Mouse (Mus musculus) layer of hippocampus, postnatal 36 days (tissue): Measurements from ENCODE around the gene Tm9sf1. TPM values are rescaled to one million over a fixed set of nuclear protein-coding genes. Genes with fewer than 3 reads are reported as not detected.

ENCODE experiments used
- DNase-seq, 2 experiments: peaks; one replicate each; pipeline ENCODE4 v3.0.0; 2022
- total RNA-seq, 2 experiments: library from RNA; stranded (reverse); gene quantifications; 2 replicates each; pipeline ENCODE4 v1.2.3; 2021

Tm9sf1 gene
- 10 to 100 TPM; 43.4 to 44.3 TPM for total RNA-seq

DNA sequence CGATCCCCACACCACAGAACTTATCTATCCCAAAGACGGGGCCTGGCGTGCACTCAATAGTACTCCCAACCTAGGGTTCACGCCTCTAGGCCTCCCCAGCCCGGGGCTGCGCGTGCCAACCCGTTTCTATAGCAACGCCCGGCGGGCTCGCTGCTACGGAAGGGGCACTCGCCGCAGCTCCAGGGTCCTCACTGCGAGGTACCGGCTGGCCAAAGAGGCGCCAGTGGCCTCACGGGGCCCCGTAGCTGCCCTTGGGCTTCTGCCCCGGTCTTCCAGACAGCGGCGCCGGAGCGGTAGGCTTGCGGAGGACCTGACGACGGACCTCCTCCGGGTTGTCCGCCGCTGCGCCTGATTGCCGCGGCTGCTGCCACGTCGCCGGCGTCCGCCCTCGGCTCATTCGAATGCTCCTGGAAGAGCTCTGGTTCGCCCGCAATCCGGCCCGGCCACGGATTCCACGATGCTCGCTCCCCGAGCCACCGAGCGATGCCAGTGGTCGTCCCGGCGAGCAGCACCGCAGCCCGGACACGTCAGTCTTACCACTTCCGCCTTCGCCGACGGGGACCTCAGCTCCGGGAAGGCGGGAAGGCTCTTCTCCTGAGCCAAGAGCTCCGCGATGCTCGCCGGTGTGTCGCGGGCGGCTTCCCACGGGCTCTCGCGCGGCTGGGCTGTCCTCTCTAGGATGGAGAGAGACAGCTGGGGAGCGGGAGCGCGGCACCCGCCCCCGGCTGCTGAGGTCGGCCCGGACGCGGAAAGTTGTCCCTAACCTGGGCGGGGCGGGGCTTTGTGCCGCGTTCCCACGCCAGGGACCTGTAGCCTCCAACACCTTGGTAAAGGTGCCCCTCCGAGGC lies at the start of gene Tm9sf1:
TSS of gene Tm9sf1 (minus strand) at position 747 of the 848 bp plus-strand sequence.
- peak; percentile 91 to 92 for DNase-seq

DNA sequence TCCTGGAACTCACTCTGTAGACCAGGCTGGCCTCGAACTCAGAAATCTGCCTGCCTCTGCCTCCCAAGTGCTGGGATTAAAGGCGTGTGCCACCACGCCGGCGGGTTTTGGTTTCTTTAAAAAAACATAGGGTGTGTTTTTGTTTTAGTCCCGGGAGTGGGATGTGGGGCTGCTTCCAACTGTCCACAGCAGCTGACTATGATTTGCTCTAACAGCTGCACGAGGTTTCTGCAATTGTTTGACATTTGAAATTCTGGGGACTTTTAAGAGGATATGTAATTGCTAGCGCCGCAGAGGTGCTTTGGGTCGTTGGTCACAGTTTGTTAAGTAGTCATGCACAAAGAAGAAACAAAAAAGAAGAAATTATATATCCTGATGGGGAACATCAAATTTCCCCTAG lies 45.8 kb upstream of the Tm9sf1 start:
- no peak for DNase-seq

DNA sequence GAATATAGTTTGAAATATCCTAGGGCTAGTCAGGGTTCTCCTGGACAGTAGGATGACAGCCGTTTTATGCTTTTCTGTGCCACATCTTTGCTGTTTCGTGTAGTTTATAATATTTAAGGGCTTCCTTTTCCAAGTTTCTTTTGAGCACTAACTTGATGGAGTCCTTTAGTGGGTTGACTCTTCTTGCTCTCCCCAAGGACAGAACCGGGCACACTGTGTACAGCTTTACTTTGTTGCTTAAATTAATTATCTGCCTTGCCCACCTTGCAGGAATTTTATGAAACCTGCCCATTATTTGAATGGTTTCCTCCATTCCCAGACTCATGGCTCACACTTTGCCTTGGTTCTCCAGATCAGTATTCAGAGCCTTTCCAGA lies 38.5 kb upstream of the Tm9sf1 start:
- no peak for DNase-seq

DNA sequence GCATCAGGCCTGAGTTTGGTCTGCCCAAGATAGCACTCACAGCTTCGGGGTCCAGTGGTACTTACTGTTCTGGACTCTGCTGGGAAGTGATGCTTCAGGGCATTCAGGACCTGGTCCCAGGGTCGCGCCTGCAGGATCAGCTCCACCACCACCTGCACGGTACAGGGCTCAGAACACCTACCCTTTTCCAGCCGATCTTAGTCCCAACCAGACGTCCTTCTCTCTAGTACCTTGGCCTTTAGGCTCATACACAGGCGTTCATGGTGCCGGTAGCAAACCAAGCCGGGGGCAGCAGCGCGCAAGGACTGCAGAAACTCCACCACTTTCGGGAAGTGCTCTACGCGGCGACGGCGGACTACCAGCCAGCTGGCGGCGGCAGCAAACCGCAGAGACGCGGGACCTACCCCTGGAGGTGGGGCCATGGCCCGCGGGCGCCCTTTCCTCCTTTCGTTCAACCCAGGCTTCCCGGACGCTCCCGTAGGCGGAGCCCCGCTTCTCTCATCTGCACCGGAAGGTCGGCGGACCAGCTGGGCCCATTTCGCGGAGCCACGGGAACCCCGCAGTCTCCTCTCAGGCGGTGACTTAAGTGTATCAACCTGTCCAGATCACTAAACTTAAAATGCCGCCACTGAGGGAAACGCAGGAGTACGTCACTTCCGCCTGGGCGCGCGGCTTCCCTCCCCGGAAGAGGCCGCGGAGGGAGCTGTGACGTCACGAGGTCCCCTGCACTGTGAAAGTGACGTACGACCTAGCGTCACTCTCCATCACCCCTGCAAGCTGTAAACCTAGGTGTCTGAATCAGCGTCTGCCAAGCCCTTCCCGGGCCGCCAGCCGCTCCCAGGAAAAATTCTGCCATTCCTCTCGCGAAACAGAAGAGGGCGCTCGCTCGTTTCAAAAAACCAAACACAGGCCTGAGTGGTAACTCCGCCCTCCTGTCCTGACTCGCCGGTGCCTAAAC lies 37.8 kb upstream of the Tm9sf1 start, which contains the start of gene Tinf2:
TSS of gene Tinf2 (minus strand) at position 661 of the 958 bp plus-strand sequence.
- DNase-seq, result peak; percentile 93 to 96

DNA sequence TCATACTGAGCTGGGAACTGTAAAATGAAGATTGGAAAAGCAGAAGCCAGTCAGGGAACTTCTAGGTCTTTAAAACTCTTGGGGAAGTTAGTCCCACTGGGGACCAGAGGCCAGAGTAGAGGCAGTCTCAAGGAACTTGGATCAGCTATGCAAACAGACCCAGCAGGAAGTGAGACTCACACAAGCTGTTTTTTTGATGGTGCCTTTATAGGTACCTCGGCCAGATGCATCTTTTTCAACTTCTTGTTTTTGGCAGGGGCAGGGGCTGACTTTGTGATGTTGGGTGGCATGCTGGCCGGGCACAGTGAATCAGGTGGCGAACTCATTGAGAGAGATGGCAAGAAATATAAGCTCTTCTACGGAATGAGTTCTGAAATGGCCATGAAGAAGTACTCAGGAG lies 34.0 kb upstream of the Tm9sf1 start:
- DNase-seq, result no peak

DNA sequence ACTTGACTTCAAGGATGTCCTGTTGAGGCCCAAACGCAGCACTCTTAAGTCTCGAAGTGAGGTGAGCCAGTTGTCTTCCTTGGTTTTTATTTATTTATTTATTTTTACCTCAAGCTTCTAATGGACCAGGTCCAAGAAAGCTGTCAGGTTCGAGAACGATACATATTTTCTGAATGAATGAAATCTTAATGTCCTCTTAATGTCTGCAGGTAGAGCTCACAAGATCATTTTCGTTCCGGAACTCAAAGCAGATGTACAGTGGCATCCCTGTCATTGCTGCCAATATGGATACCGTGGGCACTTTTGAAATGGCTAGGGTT lies 29.1 kb upstream of the Tm9sf1 start:
- no peak for DNase-seq

DNA sequence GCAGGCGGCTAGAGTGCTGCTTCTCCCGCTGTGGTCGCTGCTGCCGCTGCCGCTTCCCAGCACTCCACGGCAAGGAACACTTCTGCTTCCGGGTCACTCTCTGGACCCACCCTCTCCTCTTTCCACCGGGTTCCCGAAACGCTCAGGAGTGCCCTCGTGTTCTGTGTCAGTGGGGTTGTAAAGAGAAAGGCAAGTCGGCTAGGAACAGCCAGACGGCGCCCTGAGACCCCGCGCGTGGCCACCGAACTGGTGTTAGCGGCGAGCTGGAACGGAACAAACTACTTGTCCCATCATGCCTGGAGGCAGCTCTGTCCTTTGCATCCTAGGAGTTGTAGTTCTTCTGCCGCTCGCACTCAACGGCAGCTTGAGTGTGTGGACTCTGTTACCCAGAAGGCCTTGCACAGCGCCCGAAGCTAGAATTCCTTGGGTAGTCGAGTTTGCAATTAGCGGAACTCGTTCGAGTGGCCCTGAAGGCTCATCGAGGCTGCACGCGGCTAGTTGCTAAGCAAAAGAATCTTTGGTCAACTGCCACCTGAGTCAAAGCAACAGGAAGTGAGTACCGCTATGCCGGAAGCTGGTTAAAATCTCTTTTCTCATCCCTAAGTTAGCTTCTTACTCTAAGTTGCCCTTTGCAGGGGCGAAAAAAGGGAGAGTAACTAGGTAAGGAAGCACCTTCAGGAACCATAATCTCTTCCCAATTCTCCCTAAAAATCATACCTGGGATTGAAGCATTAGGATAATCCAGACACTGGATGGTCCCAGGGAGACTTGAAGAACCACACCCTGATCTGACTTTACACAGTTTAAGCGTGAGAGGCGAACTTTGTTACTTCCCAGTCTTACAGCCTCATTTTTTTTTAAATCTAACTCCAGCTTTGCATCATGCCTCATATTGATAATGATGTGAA lies 28.5 kb upstream of the Tm9sf1 start, which contains the start of the genes Gmpr2 and Nedd8:
TSS of gene Gmpr2 (plus strand) at position 109 of the 908 bp plus-strand sequence.
TSS of gene Nedd8 (minus strand) at position 292 of the 908 bp plus-strand sequence.
- peak; percentile 95 for DNase-seq

DNA sequence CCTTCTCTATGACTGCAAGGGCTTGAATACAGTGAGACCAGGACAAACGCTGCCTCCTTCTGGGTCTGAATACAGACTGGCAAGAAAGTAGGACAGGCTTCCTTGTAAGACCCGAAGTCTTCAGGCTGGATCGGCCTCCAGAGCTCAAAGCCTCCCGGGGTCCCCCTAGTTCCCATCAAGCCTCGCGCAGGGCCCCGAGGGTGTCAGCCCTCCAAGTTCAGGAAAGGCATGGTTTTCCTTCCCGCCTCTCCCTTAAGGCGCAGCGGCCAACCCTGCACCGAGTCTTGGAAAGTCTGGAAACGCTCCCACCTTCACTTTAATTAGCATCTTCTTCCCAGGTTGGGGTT lies 27.9 kb upstream of the Tm9sf1 start:
- no peak for DNase-seq

DNA sequence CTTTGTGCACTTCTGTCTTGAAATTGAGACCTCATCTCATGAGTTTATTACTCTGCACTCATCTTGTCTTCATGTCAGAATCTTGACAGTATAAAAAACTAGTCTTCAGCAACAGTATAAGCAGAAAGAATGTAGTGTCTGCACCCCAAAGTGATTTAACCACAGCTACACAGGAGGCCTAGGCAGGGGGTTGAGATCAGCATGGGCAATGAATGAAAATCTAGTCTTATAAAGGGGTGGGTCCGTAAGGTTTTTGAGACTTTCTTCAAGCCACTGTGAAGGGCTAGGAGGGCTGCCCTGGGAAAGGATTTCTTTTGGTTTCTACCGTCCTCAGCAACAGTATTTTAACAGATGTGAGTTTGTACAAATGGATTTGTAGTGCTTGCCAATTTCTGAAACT lies 17.0 kb upstream of the Tm9sf1 start:
- no peak for DNase-seq

DNA sequence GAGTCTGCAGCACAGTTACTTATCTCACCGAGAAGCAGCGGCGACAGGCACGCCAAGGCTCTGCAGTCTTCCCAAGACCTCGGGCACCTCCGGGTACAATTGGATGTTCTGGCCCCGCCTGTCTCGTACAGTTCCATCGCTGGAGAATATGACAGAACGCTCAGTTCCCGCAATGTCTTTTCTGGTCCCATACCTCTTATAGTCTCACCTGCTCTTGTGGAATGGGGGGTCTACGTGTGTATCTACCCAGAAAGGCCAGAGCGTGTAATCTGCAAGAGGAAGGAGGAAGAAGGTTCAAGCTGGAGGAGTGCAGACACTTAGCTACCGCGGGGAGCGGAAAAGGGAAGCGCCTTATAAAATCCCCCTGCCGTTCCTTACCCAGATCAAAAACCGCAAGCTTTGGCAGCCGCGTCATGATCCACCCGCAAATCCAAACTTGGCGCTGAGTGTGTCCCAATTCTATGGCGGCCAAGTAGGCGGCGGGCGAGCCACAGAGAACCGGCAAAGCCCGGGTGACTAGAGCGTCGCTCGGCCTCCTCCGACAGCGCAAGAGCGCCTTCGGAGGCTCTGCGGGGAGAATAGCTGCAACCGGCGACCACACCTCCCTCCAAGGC lies 16.5 kb upstream of the Tm9sf1 start, which contains the start of gene Mdp1:
TSS of gene Mdp1 (minus strand) at position 549 of the 614 bp plus-strand sequence.
- DNase-seq, result peak; percentile 81 to 83

DNA sequence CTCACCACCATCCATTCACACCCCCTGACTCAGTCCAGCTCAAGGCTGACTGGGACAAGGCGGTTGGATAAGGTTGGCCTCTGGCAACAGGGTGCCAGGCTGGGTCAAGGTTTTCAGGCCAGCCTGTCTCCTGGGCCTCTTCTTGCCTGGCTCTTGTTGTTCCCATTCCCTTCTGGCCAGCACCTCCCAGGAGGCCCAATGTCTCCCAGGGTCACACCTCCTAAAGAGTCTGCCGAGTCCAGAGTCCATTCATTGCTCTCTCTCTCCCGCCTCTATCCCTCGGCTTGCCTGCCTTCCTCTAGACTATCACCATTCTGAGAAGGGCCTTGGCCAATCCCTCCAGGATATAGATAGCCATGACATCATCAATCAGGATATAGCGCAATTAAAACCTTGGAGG lies 14.4 kb upstream of the Tm9sf1 start:
- DNase-seq, result no peak

DNA sequence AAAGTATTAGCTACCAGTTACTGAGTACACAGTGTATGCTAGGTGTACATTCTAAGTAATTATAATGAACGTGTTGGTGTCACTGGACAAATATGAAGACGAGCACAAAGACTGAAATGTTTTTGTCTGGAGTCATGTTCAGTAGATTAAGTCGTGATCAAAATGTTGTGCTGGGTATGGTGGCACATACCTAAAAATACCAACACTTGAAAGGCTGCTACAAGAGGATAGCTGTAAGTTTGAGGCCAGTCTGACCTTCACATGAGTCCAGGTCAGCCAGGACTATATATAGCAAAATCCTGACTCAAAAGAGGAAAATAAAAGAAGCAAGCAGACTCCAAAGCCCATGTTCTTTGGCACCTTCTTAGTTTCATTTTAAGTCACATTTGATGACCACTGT lies 13.3 kb upstream of the Tm9sf1 start:
- DNase-seq, result no peak

DNA sequence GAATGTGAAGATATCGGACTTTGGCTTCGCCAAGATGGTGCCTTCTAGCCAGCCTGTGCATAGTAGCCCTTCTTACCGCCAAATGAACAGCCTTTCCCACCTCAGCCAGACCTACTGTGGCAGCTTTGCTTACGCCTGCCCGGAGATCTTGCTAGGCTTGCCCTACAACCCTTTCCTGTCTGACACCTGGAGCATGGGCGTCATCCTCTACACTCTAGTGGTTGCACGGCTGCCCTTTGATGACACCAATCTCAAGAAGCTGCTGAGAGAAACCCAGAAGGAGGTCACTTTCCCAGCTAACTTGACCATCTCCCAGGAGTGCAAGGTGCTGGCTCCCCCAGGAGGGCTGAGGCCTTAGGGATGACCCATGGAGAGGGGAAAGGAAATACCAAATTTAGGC lies 7.9 kb upstream of the Tm9sf1 start:
- DNase-seq, result no peak

DNA sequence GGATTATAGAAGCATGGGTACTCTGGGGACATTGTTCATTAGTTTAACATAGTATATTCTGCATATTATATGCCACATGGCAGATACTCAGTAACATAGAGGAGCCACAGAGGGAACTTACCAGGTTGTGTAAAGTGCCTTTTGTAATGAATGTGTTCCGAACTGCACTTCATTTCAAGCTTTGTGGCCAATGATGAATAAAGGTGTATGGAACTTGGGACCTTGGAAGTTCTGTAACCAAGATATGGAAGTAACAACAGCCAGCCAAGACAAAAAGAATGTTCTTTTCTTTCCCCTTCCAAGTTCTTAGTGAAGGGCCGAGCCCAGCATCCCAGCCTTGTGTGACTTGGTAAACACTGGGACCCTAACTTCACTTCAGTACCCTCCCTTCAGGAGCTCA lies 6.3 kb upstream of the Tm9sf1 start, which contains the start of gene Tssk4:
TSS of gene Tssk4 (plus strand) at position 301 of the 400 bp plus-strand sequence.
- DNase-seq, result no peak

DNA sequence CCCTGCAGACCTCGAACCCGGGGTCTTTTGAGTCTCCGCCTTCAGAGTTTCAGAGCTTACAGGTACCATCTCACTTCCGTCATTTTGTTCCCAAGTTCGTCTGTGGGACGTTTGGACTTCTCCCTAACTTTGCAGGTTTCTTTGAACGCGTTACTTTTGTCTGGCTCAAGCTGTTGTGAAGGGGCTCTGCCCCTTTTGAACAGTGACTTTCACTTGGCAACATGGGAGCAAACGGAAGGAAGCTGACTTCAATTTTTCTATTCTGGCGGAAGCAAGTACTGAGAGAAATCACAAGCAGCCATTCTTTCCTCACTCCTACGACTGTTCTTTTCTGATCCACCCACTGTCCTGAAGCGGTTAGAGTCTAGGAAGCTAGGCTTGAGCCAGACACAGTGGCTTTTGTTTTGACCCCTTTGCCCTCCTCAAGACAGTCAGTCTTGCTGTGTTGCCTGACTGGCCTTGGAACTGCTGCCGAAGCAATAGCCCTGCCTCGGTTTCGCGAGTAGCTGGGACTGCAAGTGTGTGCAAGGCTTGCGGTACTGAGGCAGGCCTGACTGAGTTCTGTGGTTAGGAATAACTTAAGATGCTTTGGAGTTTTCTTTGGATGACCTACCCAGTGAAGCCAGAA lies 769 bp upstream of the Tm9sf1 start:
- DNase-seq, result no peak

DNA sequence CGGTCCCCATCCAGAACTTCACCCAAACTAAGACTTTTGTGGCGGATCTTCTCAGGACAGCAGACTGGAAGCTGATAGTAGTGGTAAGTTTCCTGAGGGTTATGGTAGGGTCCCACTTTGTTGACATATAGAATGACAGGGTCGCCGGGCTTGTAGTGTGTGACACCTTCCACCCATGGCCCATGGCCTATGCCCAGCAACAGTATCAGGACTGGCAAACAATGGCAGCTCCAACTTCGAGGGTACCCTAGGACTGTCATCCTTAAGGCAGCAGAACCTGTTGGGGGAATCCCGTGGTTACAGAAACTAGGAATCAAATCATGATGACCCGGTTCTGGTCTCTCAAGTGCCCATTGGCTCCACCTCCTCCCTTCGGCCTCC lies 937 bp downstream of the Tm9sf1 start:
- no peak for DNase-seq

DNA sequence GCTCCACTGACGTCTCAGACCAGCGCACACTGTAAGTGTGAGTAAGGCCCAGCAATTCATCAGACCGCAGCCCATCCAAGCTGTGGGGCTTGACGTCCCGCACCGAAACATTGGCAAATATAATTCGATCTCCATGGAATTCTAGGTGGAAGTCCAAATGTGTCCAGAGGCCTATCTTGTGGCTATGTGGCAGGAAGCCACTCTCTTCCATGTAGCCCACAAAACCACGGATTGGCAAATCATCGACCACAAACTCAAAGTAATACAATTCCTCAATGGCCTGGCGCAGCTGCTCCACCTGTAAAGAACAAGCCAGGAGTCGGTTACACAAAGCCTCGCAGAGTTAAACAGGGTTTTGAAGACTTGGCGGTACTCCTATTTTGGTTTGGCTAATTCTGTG lies 2.3 kb downstream of the Tm9sf1 start:
- no peak for DNase-seq

DNA sequence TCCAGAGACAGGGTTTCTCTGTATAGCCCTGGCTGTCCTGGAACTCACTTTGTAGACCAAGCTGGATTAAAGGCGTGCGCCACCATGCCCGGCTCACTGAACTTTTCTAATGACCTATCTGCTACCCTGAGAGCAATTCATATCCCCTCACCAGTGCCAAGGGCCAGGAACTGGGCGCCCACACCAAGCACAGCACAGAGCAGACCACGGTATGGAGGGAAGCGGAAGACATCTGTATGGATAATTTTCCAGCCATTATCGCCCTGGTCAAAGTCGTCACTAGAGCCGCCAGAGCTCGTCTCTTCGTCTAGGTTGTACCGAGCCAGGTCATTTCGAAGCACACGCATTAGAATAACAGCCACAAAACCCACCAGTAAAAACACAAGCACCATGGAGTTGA lies 2.8 kb downstream of the Tm9sf1 start:
- DNase-seq, result no peak

DNA sequence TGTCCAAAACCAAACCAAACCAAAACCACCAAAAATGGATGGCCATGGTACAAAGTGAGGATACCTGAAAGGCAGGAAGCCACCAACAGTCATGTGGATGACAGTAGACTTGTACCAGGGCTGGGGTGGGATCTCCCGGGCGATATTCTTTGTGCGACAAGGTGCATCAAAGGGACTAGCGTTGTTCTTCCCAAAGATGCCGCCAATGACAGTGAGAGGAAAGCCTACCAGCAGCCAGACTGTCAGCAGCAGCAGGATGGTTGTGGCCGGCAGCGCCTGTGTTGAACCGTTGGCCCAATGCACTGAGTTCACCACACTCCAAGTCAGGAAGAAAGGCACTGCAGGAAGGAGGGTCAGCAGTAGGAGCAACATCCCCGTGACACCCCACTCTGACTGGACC lies 5.8 kb downstream of the Tm9sf1 start, which contains the start of gene Gm49378:
TSS of gene Gm49378 (minus strand) at position 101 of the 400 bp plus-strand sequence.
- DNase-seq, result no peak

DNA sequence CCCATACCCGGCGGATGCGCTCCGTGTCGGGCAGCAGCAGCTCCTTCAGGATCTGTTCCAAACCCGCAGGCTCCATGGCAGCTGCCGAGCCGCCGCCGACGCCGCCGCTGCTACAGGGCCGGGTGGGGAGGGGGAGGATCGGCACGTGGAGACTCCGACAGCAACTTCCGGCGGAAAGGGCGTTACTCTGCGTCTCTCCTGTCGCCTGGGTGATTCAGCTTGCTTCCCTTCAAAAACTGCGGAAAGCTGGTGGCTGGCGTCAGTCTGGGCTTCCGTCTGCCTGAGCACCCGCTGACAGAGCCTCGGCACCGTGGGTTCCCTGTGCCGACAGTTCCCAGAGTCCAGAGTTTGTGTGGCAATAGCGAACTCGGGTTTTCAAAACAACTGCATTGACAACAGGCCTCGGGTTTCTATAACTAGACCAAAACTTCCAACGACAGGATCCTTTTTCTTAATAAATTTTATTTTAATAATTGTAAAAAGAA lies 8.0 kb downstream of the Tm9sf1 start, which contains the start of gene Ipo4:
TSS of gene Ipo4 (minus strand) at position 435 of the 485 bp plus-strand sequence.
- peak; percentile 89 to 91 for DNase-seq
